Comparison of ENCODE assay signal across 9 mouse cellular contexts in the genomic region with DNA sequence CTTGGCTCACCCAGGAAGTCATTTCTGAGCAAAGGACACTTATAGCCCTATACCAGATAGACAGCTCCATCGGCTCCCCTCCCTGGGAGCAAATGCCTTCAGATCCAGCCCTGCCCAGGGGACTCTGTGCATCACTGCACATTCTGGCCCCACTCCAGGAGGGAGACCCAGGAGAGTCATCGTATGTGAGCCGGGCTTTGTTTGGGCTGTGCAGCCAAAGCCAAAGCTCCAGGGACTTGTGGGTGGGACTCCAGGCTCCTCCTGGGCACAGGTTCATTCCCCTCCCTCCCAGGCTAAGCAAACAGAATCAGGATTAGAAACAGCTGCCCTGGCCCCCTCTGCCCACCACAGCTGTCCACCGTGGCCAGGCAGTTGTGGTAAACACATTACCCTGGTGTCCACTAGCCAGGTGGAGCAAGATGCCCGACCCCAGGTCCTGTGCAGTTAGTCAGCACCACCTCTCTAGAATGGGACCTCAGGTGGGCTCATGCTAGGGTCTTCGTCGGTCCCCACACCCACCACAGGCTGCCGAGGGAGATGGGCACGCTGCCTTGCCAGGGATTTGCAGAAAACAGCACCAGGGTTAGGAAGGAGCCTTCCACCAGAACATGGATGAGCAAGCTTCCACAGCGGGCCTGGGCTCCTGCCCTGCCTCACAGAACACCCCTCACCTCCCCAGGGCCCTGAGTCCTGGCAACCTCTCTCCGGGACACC. TPM values are rescaled to one million over a fixed set of nuclear protein-coding genes. Genes with fewer than 3 reads are reported as not detected.
DNase-seq lines count a peak whose midpoint lies in the region; ATAC-seq and TF ChIP-seq lines count a peak whose summit lies in the region.
"Had no signal": no experiment of that assay in that cellular context is flagged by ENCODE, and none has a peak within 500 bp of the region (broad histone marks: within the 10 kb centered on the region; RNA-seq: fewer than 3 reads in every experiment).

No protein-coding gene starts in this region.

- H3K4me1 ChIP-seq in midbrain, embryonic 11.5 days (ENCODE audit: control insufficient read depth, insufficient read depth, low read length) = peaks cover 19% of the 10 kb centered on the region
- peaks cover 6% of the 10 kb centered on the region; the same call in 1 of the 2 replicates for H3K4me1 ChIP-seq in thymus, adult 2 months (replicated peaks; ENCODE audit: control insufficient read depth, insufficient read depth, low read length)

- H3K4me3 ChIP-seq in midbrain, embryonic 11.5 days (ENCODE audit: low read depth, low read length) = peak overlapping the region; percentile 62
- H3K4me3 ChIP-seq in thymus, adult 2 months (ENCODE audit: control insufficient read depth, insufficient read depth, low read length) = no peak overlapping the region

- DNase-seq in adrenal gland, postnatal 10 days = peak; percentile 72
- DNase-seq in adrenal gland, adult 2 months = no peak
- peak; percentile 81 for DNase-seq in retina, postnatal 1 day
- no peak for DNase-seq in retina, embryonic 14.5 days (ENCODE audit: low spot score)
- peak; percentile 45 for DNase-seq in heart, postnatal 4 days
- peak; percentile 91 for DNase-seq in midbrain, embryonic 11.5 days (ENCODE audit: low spot score, missing footprints)
- no peak for DNase-seq in thymus, adult 2 months
- no peak for DNase-seq in ovary, adult 18-20 months (ENCODE audit: low spot score)

- peaks cover 24% of the 10 kb centered on the region; the same call in 1 of the 2 replicates for H3K27me3 ChIP-seq in midbrain, embryonic 11.5 days (ENCODE audit: control insufficient read depth, insufficient read depth, low read length)
- H3K27me3 ChIP-seq in thymus, adult 2 months (ENCODE audit: control insufficient read depth, insufficient read depth, low read length) = peaks cover 18% of the 10 kb centered on the region

- peak overlapping the region; percentile 97 for H3K4me2 ChIP-seq in midbrain, embryonic 11.5 days

- no peak for TF ChIP-seq POLR2A in thymus, adult 2 months (IDR thresholded peaks at IDR 0.05; ENCODE audit: control insufficient read depth, extremely low read depth, insufficient read depth, low read length, poor library complexity)

- no peak for TF ChIP-seq CTCF in thymus, adult 2 months (IDR thresholded peaks at IDR 0.05; ENCODE audit: borderline replicate concordance, control insufficient read depth, extremely low read depth, insufficient read depth, low read length, poor library complexity)

- no peak for ATAC-seq in midbrain, embryonic 11.5 days (ENCODE audit: low FRiP score)

- H3K36me3 ChIP-seq in midbrain, embryonic 11.5 days (ENCODE audit: control insufficient read depth, insufficient read depth, low read length) = no peaks in the 10 kb centered on the region
- no peaks in the 10 kb centered on the region for H3K36me3 ChIP-seq in thymus, adult 2 months (ENCODE audit: control insufficient read depth, insufficient read depth, low read length)

- 49% methylated on average over 11 of the region's 11 CpGs for WGBS in midbrain, embryonic 11.5 days
- 95% methylated on average over 11 of the region's 11 CpGs for WGBS in thymus, adult 2 months

- H3K9me3 ChIP-seq in midbrain, embryonic 11.5 days (ENCODE audit: control insufficient read depth, low read length) = no peaks in the 10 kb centered on the region

- H3K9ac ChIP-seq in midbrain, embryonic 11.5 days (ENCODE audit: low read length) = peak overlapping the region; percentile 78

- H3K27ac ChIP-seq in midbrain, embryonic 11.5 days (ENCODE audit: low read depth, low read length) = no peak overlapping the region
- no peak overlapping the region for H3K27ac ChIP-seq in thymus, adult 2 months (ENCODE audit: control insufficient read depth, insufficient read depth, low read length)
- H3K27ac ChIP-seq: macrophage had no signal

RNA-seq across cellular contexts. Expression of gene Aatk, which starts 1.0 kb away (rescaled TPM):
- total RNA-seq in adrenal gland, postnatal 10 days (2021) = 10 to 100 TPM; 16.3 to 23.5 TPM
- total RNA-seq in adrenal gland, adult 2 months (2021) = 10 to 100 TPM in 1 of 2 experiments, 1 to 10 TPM in 1; 9.9 to 15.5 TPM
- 26.3 and 44.1 TPM in 2 replicates for polyA plus RNA-seq in adrenal gland, adult 2 months (2012; rRNA removed)
- total RNA-seq in heart, postnatal 4 days (2021) = 1 to 10 TPM; 3.7 to 4.2 TPM
- polyA plus RNA-seq in midbrain, embryonic 11.5 days (2014; fragmentation: Nextera tagmentation; extraction: Ambion mirVana) = 1.3 TPM in 2 replicates
- polyA plus RNA-seq in thymus, adult 2 months (2012; rRNA removed) = 4.4 and 4.7 TPM in 2 replicates

RNA-seq across cellular contexts. Expression of gene Cep131, which starts 40.6 kb away (rescaled TPM):
- total RNA-seq in adrenal gland, postnatal 10 days (2021) = 10 to 100 TPM; 52.2 to 87.4 TPM
- total RNA-seq in adrenal gland, adult 2 months (2021) = 100 to 1,000 TPM in 1 of 2 experiments, 10 to 100 TPM in 1; 74.3 to 121 TPM
- 33.6 and 50.6 TPM in 2 replicates for polyA plus RNA-seq in adrenal gland, adult 2 months (2012; rRNA removed)
- total RNA-seq in heart, postnatal 4 days (2021) = 10 to 100 TPM; 11.6 to 12.6 TPM
- 24.9 and 28.9 TPM in 2 replicates for polyA plus RNA-seq in midbrain, embryonic 11.5 days (2014; fragmentation: Nextera tagmentation; extraction: Ambion mirVana)
- polyA plus RNA-seq in thymus, adult 2 months (2012; rRNA removed) = 10.8 and 12.4 TPM in 2 replicates

RNA-seq across cellular contexts. Expression of gene Tepsin, which starts 52.5 kb away (rescaled TPM):
- total RNA-seq in adrenal gland, postnatal 10 days (2021) = 10 to 100 TPM in 1 of 2 experiments, 1 to 10 TPM in 1; 9.0 to 13.2 TPM
- 10 to 100 TPM; 10.2 to 14.4 TPM for total RNA-seq in adrenal gland, adult 2 months (2021)
- polyA plus RNA-seq in adrenal gland, adult 2 months (2012; rRNA removed) = 53.9 and 61.2 TPM in 2 replicates
- total RNA-seq in heart, postnatal 4 days (2021) = 1 to 10 TPM; 8.7 to 9.7 TPM
- 12.3 and 14.2 TPM in 2 replicates for polyA plus RNA-seq in midbrain, embryonic 11.5 days (2014; fragmentation: Nextera tagmentation; extraction: Ambion mirVana)
- 95.3 and 103 TPM in 2 replicates for polyA plus RNA-seq in thymus, adult 2 months (2012; rRNA removed)

RNA-seq across cellular contexts. Expression of gene Ndufaf8, which starts 52.7 kb away (rescaled TPM):
- 10 to 100 TPM; 53.1 to 53.9 TPM for total RNA-seq in adrenal gland, postnatal 10 days (2021)
- total RNA-seq in adrenal gland, adult 2 months (2021) = 10 to 100 TPM; 47.5 to 76.2 TPM
- polyA plus RNA-seq in adrenal gland, adult 2 months (2012; rRNA removed) = 78.1 and 85.2 TPM in 2 replicates
- total RNA-seq in heart, postnatal 4 days (2021) = 10 to 100 TPM; 51.6 to 63.0 TPM
- 58.4 and 61.3 TPM in 2 replicates for polyA plus RNA-seq in midbrain, embryonic 11.5 days (2014; fragmentation: Nextera tagmentation; extraction: Ambion mirVana)
- polyA plus RNA-seq in thymus, adult 2 months (2012; rRNA removed) = 33.0 and 47.7 TPM in 2 replicates

Comparison
In these comparisons a context has a peak if more than half of its experiments do, and no peak if none do; other contexts are left out.
1. DNase-seq: peak in adrenal gland, postnatal 10 days (single experiment), retina, postnatal 1 day (single experiment), heart, postnatal 4 days (single experiment) and midbrain, embryonic 11.5 days (single experiment); none in adrenal gland, adult 2 months (single experiment), retina, embryonic 14.5 days (single experiment), thymus, adult 2 months (single experiment) and ovary, adult 18-20 months (single experiment).